Mouse (Mus musculus) lung, postnatal 0 days (tissue): ENCODE data around the gene Epb41l1. TPM values are rescaled to one million over a fixed set of nuclear protein-coding genes. Genes with fewer than 3 reads are reported as not detected.
A peak's percentile ranks its signal among the peaks of the same experiment; 100 is the strongest.

Experiments used
- ATAC-seq: fragments of 200-750 bp; cut with Nextera tagmentation; 2 replicates; pipeline ENCODE4 v1.8.0; 2017; ENCODE audit warnings: moderate library complexity
- DNase-seq: peaks from one replicate; pipeline ENCODE4 v3.0.0-alpha.2; 2016; ENCODE audit warnings: low spot score
- H3K27ac ChIP-seq: fragments of 300-500 bp; sonication (generic); 2 replicates; pipeline ENCODE4 v1.5.1; 2014; ENCODE audit warnings: antibody characterized with exemption, mild to moderate bottlenecking, low read length, mixed read lengths
- H3K27me3 ChIP-seq: fragments of 300-500 bp; sonication (generic); replicated peaks from 2 replicates; pipeline ENCODE4 v1.6.1; 2014; ENCODE audit warnings: low read length, mixed read lengths; ENCODE audit not compliant: insufficient read depth
- H3K36me3 ChIP-seq: fragments of 300-500 bp; sonication (generic); 2 replicates; pipeline ENCODE4 v1.6.1; 2014; ENCODE audit warnings: low read length, mixed read lengths; ENCODE audit not compliant: insufficient read depth
- H3K4me1 ChIP-seq: fragments of 300-500 bp; sonication (generic); 2 replicates; pipeline ENCODE4 v1.6.1; 2014; ENCODE audit warnings: antibody characterized with exemption, low read depth, low read length, mixed read lengths; ENCODE audit not compliant: insufficient read depth
- H3K4me2 ChIP-seq: fragments of 300-500 bp; sonication (generic); replicated peaks from 2 replicates; pipeline ENCODE4 v1.6.1; 2014; ENCODE audit warnings: low read depth, mild to moderate bottlenecking, low read length, moderate library complexity, mixed read lengths
- H3K4me3 ChIP-seq: fragments of 300-500 bp; sonication (generic); 2 replicates; pipeline ENCODE4 v1.5.1; 2014; ENCODE audit warnings: low read depth, low read length
- H3K9ac ChIP-seq: fragments of 300-500 bp; sonication (generic); replicated peaks from 2 replicates; pipeline ENCODE4 v1.6.1; 2014; ENCODE audit warnings: low read depth, mild to moderate bottlenecking
- H3K9me3 ChIP-seq: fragments of 300-500 bp; sonication (generic); 2 replicates; pipeline ENCODE4 v1.6.1; 2016; ENCODE audit warnings: low read length, mixed read lengths
- CTCF ChIP-seq: IDR thresholded peaks from 2 replicates; pipeline ENCODE4 v1.5.1; 2016; ENCODE audit warnings: antibody characterized with exemption, mild to moderate bottlenecking
- EP300 ChIP-seq: IDR thresholded peaks from 2 replicates; pipeline ENCODE4 v1.6.1; 2016; ENCODE audit warnings: antibody characterized with exemption, mild to moderate bottlenecking, control low read depth
- WGBS: fragments of 180-500 bp; shearing (Covaris S2); extraction: QIAGEN DNeasy Blood & Tissue Kit; methylation state at CpG from one replicate; pipeline ENCODE4 v1.1.7; 2014; 5-methylcytosine and 5-hydroxymethylcytosine counted together
- polyA plus RNA-seq: library from polyadenylated mRNA; unstranded; fragments of >200 nt; fragmentation: Nextera tagmentation; extraction: Ambion mirVana; gene quantifications from 2 replicates; pipeline ENCODE4 v1.2.1, GENCODE M21; 2015

Epb41l1 gene
- polyA plus RNA-seq, 1 experiment from 2014 or later, result 1.2 TPM

GRCm38 (mm10) chr2:156441909-156442308 is 21.2 kb downstream of the Epb41l1 start:
- no peak overlapping the region for H3K27ac ChIP-seq
- H3K9me3 ChIP-seq, result no peaks in the 10 kb centered on the region
- no peak overlapping the region for H3K4me3 ChIP-seq
- no peaks in the 10 kb centered on the region for H3K27me3 ChIP-seq
- H3K4me1 ChIP-seq, result no peaks in the 10 kb centered on the region
- ATAC-seq, result no peak
- WGBS, result 35% methylated on average over 6 of the region's 6 CpGs
- no peak overlapping the region for H3K9ac ChIP-seq
- no peak overlapping the region for H3K4me2 ChIP-seq
- TF ChIP-seq CTCF (no peak), EP300 (no peak)
- no peaks in the 10 kb centered on the region for H3K36me3 ChIP-seq
- no peak for DNase-seq

GRCm38 (mm10) chr2:156443323-156443722 is 22.6 kb downstream of the Epb41l1 start:
- Histone ChIP-seq H3K9me3 (no peaks in the 10 kb centered on the region), H3K9ac (no peak overlapping the region), H3K4me3 (no peak overlapping the region), H3K27me3 (no peaks in the 10 kb centered on the region), H3K4me2 (no peak overlapping the region), H3K27ac (no peak overlapping the region), H3K4me1 (no peaks in the 10 kb centered on the region), H3K36me3 (no peaks in the 10 kb centered on the region)
- DNase-seq, result no peak
- TF ChIP-seq EP300, result no peak
- no peak for TF ChIP-seq CTCF
- 65% methylated on average over 1 of the region's 1 CpGs for WGBS
- no peak for ATAC-seq

GRCm38 (mm10) chr2:156446489-156447035 is 25.9 kb downstream of the Epb41l1 start:
- Histone ChIP-seq H3K4me1 (no peaks in the 10 kb centered on the region), H3K9me3 (no peaks in the 10 kb centered on the region), H3K4me2 (peak overlapping the region; percentile 17), H3K4me3 (no peak overlapping the region), H3K27ac (peak overlapping the region; percentile 91), H3K9ac (no peak overlapping the region), H3K36me3 (no peaks in the 10 kb centered on the region), H3K27me3 (no peaks in the 10 kb centered on the region)
- TF ChIP-seq CTCF (no peak), EP300 (no peak)
- 43% methylated on average over 9 of the region's 9 CpGs for WGBS
- peak; percentile 79 for ATAC-seq
- DNase-seq, result peak; percentile 85

DNA sequence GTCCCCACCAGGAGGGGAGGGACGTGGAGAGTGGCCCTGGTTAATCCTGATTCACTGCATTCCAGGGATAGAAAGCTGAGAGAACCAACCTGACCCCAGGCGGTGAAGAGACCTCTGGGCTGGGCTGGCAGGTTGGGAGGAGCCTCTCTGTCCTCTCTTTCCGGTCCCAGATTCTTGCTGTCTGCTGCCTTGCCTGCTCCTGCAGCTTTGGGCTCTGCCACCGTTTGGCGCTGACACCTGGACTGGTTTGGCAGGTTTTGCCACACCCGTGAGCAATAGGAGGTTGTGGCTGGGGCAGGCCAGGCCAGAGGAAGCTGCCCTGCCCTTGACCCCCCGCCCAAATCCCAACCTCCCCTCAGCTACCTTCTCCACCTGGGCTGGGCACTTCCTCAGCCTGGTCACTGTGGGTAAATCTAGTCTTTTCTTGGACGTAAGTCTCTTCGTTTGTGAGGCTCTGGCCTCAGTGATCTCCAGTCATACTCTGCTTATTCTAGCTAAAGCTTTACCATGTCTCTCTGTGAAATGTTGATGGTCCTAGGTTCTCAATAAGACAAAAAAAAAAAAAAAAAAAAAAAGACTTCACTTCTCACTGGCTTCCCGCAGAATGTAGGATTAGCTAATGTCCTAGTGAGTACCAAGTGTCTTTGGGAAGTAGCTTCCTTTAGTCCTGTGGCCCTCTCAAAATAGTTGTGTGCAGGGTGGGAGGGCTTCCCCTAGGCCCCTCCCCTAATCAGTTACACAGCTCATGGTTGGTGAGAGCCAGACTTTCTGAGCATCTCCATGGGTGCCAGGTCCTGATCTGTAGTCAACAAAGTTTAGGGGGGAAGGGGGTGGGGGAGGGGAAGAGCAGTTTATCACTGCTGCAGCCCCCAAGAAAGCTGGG is 26.9 kb downstream of the Epb41l1 start:
- Histone ChIP-seq H3K4me2 (no peak overlapping the region), H3K9ac (no peak overlapping the region), H3K4me3 (no peak overlapping the region), H3K27ac (peak overlapping the region; percentile 91), H3K36me3 (no peaks in the 10 kb centered on the region), H3K4me1 (no peaks in the 10 kb centered on the region), H3K27me3 (no peaks in the 10 kb centered on the region), H3K9me3 (no peaks in the 10 kb centered on the region)
- ATAC-seq (peak; percentile 86), DNase-seq (peak; percentile 91)
- peak; percentile 37 for TF ChIP-seq CTCF
- TF ChIP-seq EP300, result peak; percentile 71
- 19% methylated on average over 10 of the region's 10 CpGs for WGBS

DNA sequence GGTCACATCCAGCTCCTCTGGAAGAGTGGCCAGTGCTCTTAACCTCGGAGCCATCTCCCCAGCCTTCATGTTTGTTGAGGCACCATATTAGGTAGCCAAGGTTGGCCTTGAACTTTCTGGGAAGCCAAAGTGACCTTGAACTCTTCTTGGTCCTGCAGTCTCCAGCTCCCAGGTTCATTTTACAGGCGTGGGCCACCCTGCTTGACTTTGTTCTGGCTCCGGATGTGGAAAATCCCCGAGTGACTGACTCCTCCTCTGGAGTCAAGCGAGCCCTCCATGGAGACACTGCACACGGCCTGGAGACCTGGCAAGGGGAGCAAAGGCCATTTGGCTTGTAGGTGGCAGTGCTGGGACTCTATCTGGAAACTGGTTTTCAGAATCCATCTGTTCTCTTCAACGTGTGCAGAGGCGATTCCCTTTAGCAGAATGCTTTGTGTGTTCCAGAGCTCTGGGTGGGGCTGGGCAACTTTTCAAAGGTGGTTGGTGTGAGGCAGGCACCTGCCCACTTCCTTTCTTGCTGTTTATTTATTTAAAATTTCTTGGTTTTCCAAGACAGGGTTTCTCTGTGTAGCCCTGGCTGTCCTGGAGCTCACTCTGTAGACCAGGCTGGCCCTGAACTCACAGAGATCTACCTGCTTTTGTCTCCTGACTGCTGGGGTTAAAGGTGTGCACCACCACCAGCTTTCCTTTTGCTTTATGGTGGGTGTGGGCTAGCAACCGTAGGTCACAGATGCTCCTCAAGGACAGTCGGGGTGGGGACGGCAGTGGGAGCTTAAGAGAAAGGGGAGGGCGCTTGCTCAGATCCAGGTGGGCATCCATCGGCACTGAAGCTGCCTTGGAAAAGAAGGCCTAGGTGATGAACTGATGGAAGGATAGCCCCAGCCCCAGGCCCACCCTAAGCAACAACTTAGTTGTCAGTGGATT is 30.8 kb downstream of the Epb41l1 start:
- no peaks in the 10 kb centered on the region for H3K27me3 ChIP-seq
- H3K4me1 ChIP-seq, result no peaks in the 10 kb centered on the region
- WGBS, result 70% methylated on average over 13 of the region's 13 CpGs
- no peak overlapping the region for H3K4me3 ChIP-seq
- H3K4me2 ChIP-seq, result no peak overlapping the region
- no peaks in the 10 kb centered on the region for H3K36me3 ChIP-seq
- no peaks in the 10 kb centered on the region for H3K9me3 ChIP-seq
- H3K9ac ChIP-seq, result no peak overlapping the region
- ATAC-seq, result no peak
- no peak for TF ChIP-seq EP300
- TF ChIP-seq CTCF, result no peak
- DNase-seq, result no peak
- H3K27ac ChIP-seq, result no peak overlapping the region

GRCm38 (mm10) chr2:156452149-156452536 is 31.4 kb downstream of the Epb41l1 start:
- H3K9me3 ChIP-seq, result no peaks in the 10 kb centered on the region
- no peaks in the 10 kb centered on the region for H3K4me1 ChIP-seq
- no peak overlapping the region for H3K9ac ChIP-seq
- H3K36me3 ChIP-seq, result no peaks in the 10 kb centered on the region
- H3K27me3 ChIP-seq, result no peaks in the 10 kb centered on the region
- no peak for TF ChIP-seq CTCF
- no peak for TF ChIP-seq EP300
- WGBS, result 75% methylated on average over 7 of the region's 7 CpGs
- DNase-seq (no peak), ATAC-seq (no peak)
- H3K27ac ChIP-seq, result no peak overlapping the region
- no peak overlapping the region for H3K4me3 ChIP-seq
- no peak overlapping the region for H3K4me2 ChIP-seq
